Mouse (Mus musculus) ZHBTc4 (cell line): ENCODE results near the gene Slc38a10.
A peak's percentile ranks its signal among the peaks of the same experiment; 100 is the strongest.

Experiments
- DNase-seq: peaks from one replicate; pipeline ENCODE4 v3.0.0-alpha.2; 2011; ENCODE audit warnings: low read depth, low spot score

The Slc38a10 gene

GRCm38 (mm10) chr11:120151113-120151494 lies at the start of gene Slc38a10:
Slc38a10 (minus strand) TSS chr11:120151346.
- DNase-seq, result peak; percentile 100

- DNase-seq, result no peak
Measured at GRCm38 (mm10) chr11:120200621-120201020, 49.5 kb upstream of the Slc38a10 start.

- no peak for DNase-seq
Measured at GRCm38 (mm10) chr11:120199766-120200165, 48.6 kb upstream of the Slc38a10 start.

GRCm38 (mm10) chr11:120198831-120199230 lies 47.7 kb upstream of the Slc38a10 start:
- no peak for DNase-seq

GRCm38 (mm10) chr11:120190526-120191412 lies 39.6 kb upstream of the Slc38a10 start:
- no peak for DNase-seq

- DNase-seq, result peak; percentile 99
Measured at GRCm38 (mm10) chr11:120189459-120190312, 38.5 kb upstream of the Slc38a10 start.

- DNase-seq, result no peak
Measured at GRCm38 (mm10) chr11:120188481-120189441, 37.6 kb upstream of the Slc38a10 start.

GRCm38 (mm10) chr11:120188102-120188480 lies 36.9 kb upstream of the Slc38a10 start:
- DNase-seq, result no peak

GRCm38 (mm10) chr11:120187236-120188101 lies 36.3 kb upstream of the Slc38a10 start:
- no peak for DNase-seq

- no peak for DNase-seq
Measured at GRCm38 (mm10) chr11:120186821-120187235, 35.7 kb upstream of the Slc38a10 start.

- no peak for DNase-seq
Measured at GRCm38 (mm10) chr11:120186145-120186740, 35.1 kb upstream of the Slc38a10 start.

- no peak for DNase-seq
Measured at GRCm38 (mm10) chr11:120185316-120186141, 34.4 kb upstream of the Slc38a10 start.

GRCm38 (mm10) chr11:120184371-120185315 lies 33.5 kb upstream of the Slc38a10 start:
- DNase-seq, result peak; percentile 79

GRCm38 (mm10) chr11:120183708-120184107 lies 32.6 kb upstream of the Slc38a10 start:
- no peak for DNase-seq

- peak; percentile 97 for DNase-seq
Measured at GRCm38 (mm10) chr11:120183180-120183579, 32.0 kb upstream of the Slc38a10 start.

- DNase-seq, result peak; percentile 81
Measured at GRCm38 (mm10) chr11:120182396-120183030, 31.4 kb upstream of the Slc38a10 start.

GRCm38 (mm10) chr11:120181379-120181778 lies 30.2 kb upstream of the Slc38a10 start:
- DNase-seq, result no peak
